Mouse (Mus musculus) liver, adult 2 months (tissue): ENCODE measurements at regions not wholly inside any gene's neighbourhood (a gene's known extent, or its start where the extent isn't known, plus 50 kb on each side); places are given as distances from the start of the nearest gene placed in this dataset.
A peak's percentile ranks its signal among the peaks of the same experiment; 100 is the strongest.

Experiments
- CTCF ChIP-seq: fragments of 200-500 bp; IDR thresholded peaks from 2 replicates; pipeline ENCODE4 v1.5.1; 2011; ENCODE audit warnings: low read depth, low read length, control low read depth
- POLR2A ChIP-seq: fragments of 200-500 bp; IDR thresholded peaks from 2 replicates; pipeline ENCODE4 v1.6.1; 2011; ENCODE audit warnings: low read length, control low read depth; ENCODE audit not compliant: insufficient read depth; ENCODE audit errors: extremely low read depth

GRCm38 (mm10) chr8:6572066-6572665, 1467.0 kb upstream of the Slc10a2 start:
- TF ChIP-seq POLR2A (no peak), CTCF (peak; percentile 80)
